Mouse (Mus musculus): Measurements from ENCODE around the gene Asprv1. TPM values are rescaled to one million over a fixed set of nuclear protein-coding genes. Genes with fewer than 3 reads are reported as not detected.

Asprv1 gene
- total RNA-seq, 4 experiments from 2014 or later = 0.80 to 2.1 (median 1.8) TPM

GRCm38 (mm10) chr6:86615301-86615700, 12.7 kb upstream of the Asprv1 start:
- no peak for DNase-seq (ENCODE audit: low spot score in 2 of 2)

DNA sequence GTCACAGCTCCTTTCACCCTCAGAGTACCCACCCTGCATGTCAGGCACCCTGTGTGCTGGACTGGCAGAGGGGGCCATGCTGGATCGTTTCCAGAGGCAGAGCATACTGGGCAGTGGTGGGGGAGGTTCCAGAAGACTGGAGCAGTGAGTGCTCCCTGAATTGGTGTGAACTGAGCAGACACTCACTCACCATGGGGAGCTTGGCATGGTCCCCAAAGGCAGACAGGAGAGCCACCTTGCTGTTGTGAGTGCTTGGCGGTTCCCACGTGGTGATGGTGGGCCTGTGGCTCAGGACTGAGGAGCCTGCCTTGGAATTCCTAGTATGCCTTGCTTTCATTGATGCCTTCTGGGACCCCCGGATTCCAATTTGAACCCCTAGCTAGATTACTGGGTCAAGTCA, 4.8 kb upstream of the Asprv1 start:
- DNase-seq (ENCODE audit: low spot score in 2 of 2) = no peak

DNA sequence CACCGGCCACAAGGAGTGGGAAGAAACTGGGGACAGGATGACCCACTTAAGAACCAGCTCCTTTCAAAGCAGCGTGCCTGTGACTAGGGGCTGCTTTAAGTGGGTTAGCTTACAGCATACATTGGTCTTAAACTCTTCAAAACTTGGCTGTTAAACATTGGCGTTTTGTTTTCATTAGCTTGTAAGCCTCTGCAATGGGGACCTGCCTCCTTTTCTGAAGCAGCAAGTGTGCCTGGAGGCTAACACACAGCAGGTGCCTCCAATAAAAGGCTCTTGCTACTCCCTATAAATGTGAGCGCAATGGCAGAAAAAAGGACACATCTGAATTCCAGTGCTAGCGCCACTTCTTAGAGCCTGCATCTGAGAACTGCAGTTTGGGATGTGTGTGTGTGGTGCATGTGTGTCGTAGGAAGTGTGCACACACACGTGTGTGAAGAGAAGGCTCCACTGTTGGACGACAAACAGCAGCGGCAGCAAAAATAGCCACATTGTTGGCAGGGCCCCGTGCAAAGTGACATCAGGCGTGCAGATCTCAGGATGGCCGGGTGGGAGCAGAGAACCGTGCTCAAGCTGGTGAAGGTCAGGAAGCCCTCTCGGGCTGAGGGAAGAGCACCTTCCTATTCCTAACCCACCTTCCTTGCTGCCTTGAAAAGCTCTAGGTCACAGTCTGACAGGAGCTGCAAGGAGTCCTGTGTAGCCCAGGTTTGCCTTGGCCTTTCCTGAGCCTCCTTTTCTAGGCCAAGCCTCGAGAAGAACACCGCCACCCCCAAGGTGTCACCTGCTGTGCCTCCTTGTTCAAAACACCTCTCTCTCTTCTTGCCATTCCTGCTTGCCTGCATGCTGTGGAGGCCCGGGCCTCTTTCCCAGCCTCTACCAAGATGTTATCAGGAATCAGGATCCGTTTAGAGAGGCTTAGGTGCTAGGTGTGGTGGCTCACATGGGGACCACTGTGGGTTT, 3.6 kb upstream of the Asprv1 start:
- peak; percentile 12 to 22 for DNase-seq (ENCODE audit: low spot score in 2 of 2)

- no peak for DNase-seq (ENCODE audit: low spot score in 2 of 2)
Observed at GRCm38 (mm10) chr6:86630141-86630540, 2.2 kb downstream of the Asprv1 start.

GRCm38 (mm10) chr6:86636495-86636894, 8.5 kb downstream of the Asprv1 start:
- DNase-seq (ENCODE audit: low spot score in 2 of 2) = no peak

DNA sequence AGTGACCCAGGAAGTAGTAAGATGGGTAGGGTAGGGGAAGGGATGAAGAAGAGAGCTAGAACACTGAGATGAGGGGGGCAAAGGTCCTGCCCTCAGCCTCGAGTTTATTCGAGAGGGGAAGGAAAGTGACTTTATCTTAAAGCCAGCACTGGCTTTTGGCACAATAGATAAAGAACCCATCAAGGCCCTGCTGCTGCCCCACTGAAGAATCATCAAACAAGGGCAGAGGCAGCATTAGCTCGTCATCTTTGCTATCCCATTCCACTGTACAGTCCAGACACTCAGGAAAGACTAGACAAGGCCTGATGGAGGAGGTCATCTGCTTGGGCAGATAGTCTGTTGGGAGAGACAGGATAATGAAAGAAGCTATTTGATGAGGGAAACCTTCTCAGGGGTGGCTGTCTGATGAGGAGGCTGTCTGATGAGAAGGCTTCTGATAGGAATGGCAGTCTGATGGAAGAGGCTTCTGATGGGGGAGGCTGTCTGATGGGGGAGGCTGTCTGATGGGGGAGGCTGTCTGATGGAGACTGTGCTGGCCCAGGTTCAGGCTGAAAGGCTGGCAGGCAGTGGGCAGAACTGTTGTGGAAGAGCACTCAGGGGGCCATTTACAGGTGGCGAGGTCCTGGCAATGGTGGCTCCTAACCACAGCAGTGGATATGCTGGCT, 9.3 kb downstream of the Asprv1 start:
- DNase-seq (ENCODE audit: low spot score in 2 of 2) = no peak

- no peak for DNase-seq (ENCODE audit: low spot score in 2 of 2)
Observed at GRCm38 (mm10) chr6:86637860-86638259, 9.9 kb downstream of the Asprv1 start.

- DNase-seq (ENCODE audit: low spot score in 2 of 2) = no peak
Observed at GRCm38 (mm10) chr6:86638434-86638833, 10.5 kb downstream of the Asprv1 start.

GRCm38 (mm10) chr6:86639180-86640160, 11.5 kb downstream of the Asprv1 start:
- no peak for DNase-seq (ENCODE audit: low spot score in 2 of 2)

DNA sequence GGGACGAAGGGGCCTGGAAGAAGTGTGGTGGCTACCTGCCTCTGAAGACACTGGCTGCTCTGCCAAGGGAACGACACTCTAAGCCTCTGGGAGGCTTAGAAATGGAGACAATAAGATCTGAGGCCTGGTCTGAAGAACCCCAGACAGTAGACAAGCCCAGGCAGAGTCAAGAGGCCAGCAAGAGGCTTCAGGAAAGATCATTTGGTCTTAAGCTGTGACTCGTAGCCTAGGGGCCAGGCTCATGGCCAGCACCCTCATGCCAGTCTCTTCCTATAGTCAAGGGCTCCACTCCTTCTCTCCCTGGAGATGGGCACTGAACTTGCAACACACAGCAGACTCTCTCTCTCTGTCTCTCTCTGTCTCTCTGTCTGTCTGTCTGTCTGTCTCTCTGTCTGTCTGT, 12.2 kb downstream of the Asprv1 start:
- no peak for DNase-seq (ENCODE audit: low spot score in 2 of 2)

DNA sequence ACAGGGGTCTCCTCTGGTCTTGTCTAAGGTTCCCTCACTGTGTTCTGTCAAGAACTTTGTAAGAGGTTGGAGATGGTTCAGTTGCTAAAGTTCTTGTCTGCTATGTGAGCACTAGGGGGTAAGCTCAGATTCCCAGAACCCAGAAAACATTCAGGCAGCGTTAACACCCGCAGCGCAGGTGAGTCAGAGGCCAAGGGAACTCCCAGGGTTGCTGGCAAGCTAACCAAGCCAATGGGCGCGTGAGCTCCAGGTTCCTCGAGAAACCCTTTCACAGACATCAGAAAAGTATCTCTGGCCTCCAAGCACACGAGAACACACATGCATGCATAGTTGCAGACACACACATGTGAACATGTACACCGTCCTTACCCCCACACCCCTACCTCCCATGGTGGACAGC, 12.8 kb downstream of the Asprv1 start:
- DNase-seq (ENCODE audit: low spot score in 2 of 2) = no peak

GRCm38 (mm10) chr6:86641716-86642115, 13.8 kb downstream of the Asprv1 start:
- no peak for DNase-seq (ENCODE audit: low spot score in 2 of 2)

GRCm38 (mm10) chr6:86644775-86645400, 16.9 kb downstream of the Asprv1 start:
- no peak for DNase-seq (ENCODE audit: low spot score in 2 of 2)

- no peak for DNase-seq (ENCODE audit: low spot score in 2 of 2)
Observed at GRCm38 (mm10) chr6:86645551-86645950, 17.6 kb downstream of the Asprv1 start.

DNA sequence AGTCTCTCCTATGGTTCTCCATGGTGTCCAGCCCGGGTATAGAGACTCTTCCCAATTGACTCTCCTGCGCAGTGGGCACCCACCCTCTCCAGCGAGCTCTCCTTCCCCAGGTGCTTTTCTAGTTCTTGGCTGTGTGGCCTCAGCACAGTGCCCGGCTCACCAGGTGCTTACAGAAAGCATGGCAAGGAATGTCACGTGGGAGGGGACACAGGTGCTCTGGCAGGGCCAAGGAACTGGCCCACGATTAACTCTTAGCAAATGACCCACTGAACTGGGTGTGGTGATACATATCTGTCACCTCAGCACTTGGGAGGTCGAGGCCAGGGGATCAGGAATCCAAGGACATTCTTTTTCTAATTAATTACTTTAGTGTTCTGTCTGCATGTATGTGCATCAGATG, 18.2 kb downstream of the Asprv1 start:
- no peak for DNase-seq (ENCODE audit: low spot score in 2 of 2)

- DNase-seq (ENCODE audit: low spot score in 2 of 2) = no peak
Observed at GRCm38 (mm10) chr6:86653026-86653425, 25.1 kb downstream of the Asprv1 start.

DNA sequence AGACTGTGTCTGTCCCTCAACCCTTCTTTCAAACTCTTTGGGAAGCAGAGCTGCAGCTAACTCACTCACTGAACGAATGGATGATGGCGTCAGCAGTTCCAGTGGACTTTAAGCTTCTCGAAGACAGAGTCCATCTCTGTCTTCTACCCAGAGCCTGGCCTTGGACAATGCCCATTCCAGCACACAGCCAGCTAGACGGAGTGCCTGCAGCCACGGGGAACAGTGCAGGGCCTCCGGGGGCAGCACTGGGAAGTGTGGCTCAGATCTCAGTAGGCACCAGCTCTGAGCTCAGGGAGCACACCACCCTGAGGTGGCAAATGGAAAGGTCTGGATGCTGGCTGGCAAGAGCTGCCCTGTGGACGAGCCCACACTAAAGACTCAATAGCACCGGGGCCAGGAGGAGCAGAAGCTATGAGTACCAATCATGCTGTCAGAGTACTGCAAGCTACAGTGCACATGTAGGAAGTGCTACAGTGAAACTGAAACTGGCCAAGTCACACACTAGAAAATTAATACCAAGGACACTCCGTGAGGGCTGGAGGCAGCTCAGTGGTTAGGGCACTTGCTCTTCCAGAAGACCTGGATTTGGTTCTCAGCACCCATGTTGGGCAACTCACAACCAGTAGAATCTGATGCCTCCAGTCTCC, 26.4 kb downstream of the Asprv1 start:
- DNase-seq (ENCODE audit: low spot score in 2 of 2) = no peak

- DNase-seq (ENCODE audit: low spot score in 2 of 2) = no peak
Observed at GRCm38 (mm10) chr6:86658501-86658900, 30.5 kb downstream of the Asprv1 start.

- DNase-seq (ENCODE audit: low spot score in 2 of 2) = no peak
Observed at GRCm38 (mm10) chr6:86660161-86660877, 32.4 kb downstream of the Asprv1 start.

DNA sequence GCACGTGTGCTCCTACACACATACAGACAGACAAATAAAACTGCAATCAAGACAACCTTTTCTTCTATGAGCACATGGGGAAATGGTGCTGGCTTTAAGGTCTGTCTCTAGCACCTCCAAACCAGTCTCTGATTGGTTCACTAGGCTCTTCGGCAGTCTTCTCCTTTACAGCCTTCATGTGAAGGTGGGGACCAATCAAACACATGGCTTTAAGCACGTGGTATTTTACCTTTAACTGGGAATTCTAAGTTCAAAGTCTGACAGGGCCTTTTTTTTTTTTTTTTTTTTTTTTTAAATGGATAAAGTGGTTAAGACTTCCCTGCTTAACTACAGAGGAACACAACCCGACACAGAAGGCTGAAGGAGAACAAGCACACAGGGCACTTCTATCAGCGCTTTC, 37.1 kb downstream of the Asprv1 start:
- DNase-seq (ENCODE audit: low spot score in 2 of 2) = no peak
